25 mouse cellular contexts compared by ENCODE assay signal in the genomic region with DNA sequence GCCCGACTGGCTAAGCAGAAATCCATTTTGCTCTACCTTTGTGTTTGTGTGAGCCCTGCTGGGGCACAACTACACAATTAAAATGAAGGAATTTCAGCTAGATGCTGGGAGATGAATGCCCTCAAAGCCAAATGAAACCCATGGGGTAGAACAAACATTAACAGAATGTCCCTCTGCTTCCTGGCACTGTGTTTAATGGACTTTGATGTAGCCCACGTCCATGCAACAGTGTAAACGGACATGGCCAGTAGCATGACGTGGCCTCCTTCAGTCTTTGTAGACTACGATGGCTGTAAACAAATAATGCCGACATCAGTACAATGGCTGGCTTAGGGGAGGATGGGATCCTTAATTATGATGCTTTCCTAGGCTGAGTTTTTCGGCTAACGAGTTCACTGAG.
A peak's percentile ranks its signal among the peaks of the same experiment; 100 is the strongest.
DNase-seq lines count a peak whose midpoint lies in the region; ATAC-seq and TF ChIP-seq lines count a peak whose summit lies in the region.
"Had no signal": no experiment of that assay in that cellular context is flagged by ENCODE, and none has a peak within 500 bp of the region (broad histone marks: within the 10 kb centered on the region; RNA-seq: fewer than 3 reads in every experiment).

No protein-coding gene starts in this region.

- no peaks in the 10 kb centered on the region for H3K79me2 ChIP-seq in liver, adult 2 months (ENCODE audit: control insufficient read depth, insufficient read depth, low read length)

- no peak for ATAC-seq in forebrain, embryonic 13.5 days
- no peak for ATAC-seq in kidney, embryonic 16.5 days (ENCODE audit: low FRiP score, low TSS enrichment)
- ATAC-seq in liver, embryonic 11.5 days (replicated peaks; ENCODE audit: low FRiP score): no peak
- ATAC-seq: forebrain, embryonic 14.5 days; forebrain, postnatal 0 days had no signal

- no peak overlapping the region for H3K4me2 ChIP-seq in forebrain, embryonic 13.5 days
- no peak overlapping the region for H3K4me2 ChIP-seq in kidney, embryonic 16.5 days (replicated peaks; ENCODE audit: low read depth, low read length)
- no peak overlapping the region for H3K4me2 ChIP-seq in liver, embryonic 11.5 days
- H3K4me2 ChIP-seq: embryonic facial prominence, embryonic 12.5 days; embryonic facial prominence, embryonic 15.5 days; heart, embryonic 11.5 days; hindbrain, embryonic 12.5 days; hindbrain, embryonic 15.5 days had no signal

- peak overlapping the region; percentile 41; the same call in 1 of the 2 replicates for H3K27ac ChIP-seq in forebrain, embryonic 10.5 days
- no peak overlapping the region for H3K27ac ChIP-seq in forebrain, embryonic 13.5 days
- H3K27ac ChIP-seq in kidney, embryonic 16.5 days (ENCODE audit: low read length): no peak overlapping the region
- no peak overlapping the region for H3K27ac ChIP-seq in liver, adult 2 months (replicated peaks; ENCODE audit: insufficient read depth, low read depth, low read length)
- H3K27ac ChIP-seq in liver, embryonic 11.5 days (ENCODE audit: low read depth, low read length): no peak overlapping the region
- H3K27ac ChIP-seq: embryonic facial prominence, embryonic 12.5 days; embryonic facial prominence, embryonic 15.5 days; gastrocnemius, adult 2 months; hindbrain, embryonic 12.5 days; hindbrain, embryonic 15.5 days had no signal

- H3K4me3 ChIP-seq in forebrain, embryonic 10.5 days: no peak overlapping the region
- no peak overlapping the region for H3K4me3 ChIP-seq in forebrain, embryonic 13.5 days
- no peak overlapping the region for H3K4me3 ChIP-seq in kidney, embryonic 16.5 days (ENCODE audit: low read length)
- H3K4me3 ChIP-seq in liver, adult 2 months (ENCODE audit: insufficient read depth, low read depth, low read length): no peak overlapping the region
- no peak overlapping the region for H3K4me3 ChIP-seq in liver, embryonic 11.5 days (ENCODE audit: low read depth, low read length)
- H3K4me3 ChIP-seq: embryonic facial prominence, embryonic 12.5 days; embryonic facial prominence, embryonic 15.5 days; erythroblast, embryonic 14.5 days; gastrocnemius, adult 2 months; hindbrain, embryonic 12.5 days; hindbrain, embryonic 15.5 days had no signal

- H3K27me3 ChIP-seq in forebrain, embryonic 10.5 days (ENCODE audit: poor library complexity, severe bottlenecking): no peaks in the 10 kb centered on the region
- no peaks in the 10 kb centered on the region for H3K27me3 ChIP-seq in forebrain, embryonic 13.5 days
- H3K27me3 ChIP-seq in kidney, embryonic 16.5 days (ENCODE audit: insufficient read depth, low read length): no peaks in the 10 kb centered on the region
- no peaks in the 10 kb centered on the region for H3K27me3 ChIP-seq in liver, adult 2 months (ENCODE audit: control insufficient read depth, insufficient read depth, low read length)
- no peaks in the 10 kb centered on the region for H3K27me3 ChIP-seq in liver, embryonic 11.5 days (replicated peaks; ENCODE audit: control insufficient read depth, insufficient read depth, low read length)
- H3K27me3 ChIP-seq: embryonic facial prominence, embryonic 12.5 days; embryonic facial prominence, embryonic 15.5 days; hindbrain, embryonic 12.5 days; hindbrain, embryonic 15.5 days; Patski had no signal

- H3K9me3 ChIP-seq in forebrain, embryonic 10.5 days: no peaks in the 10 kb centered on the region
- no peaks in the 10 kb centered on the region for H3K9me3 ChIP-seq in forebrain, embryonic 13.5 days (replicated peaks)
- no peaks in the 10 kb centered on the region for H3K9me3 ChIP-seq in kidney, embryonic 16.5 days (ENCODE audit: low read length)
- no peaks in the 10 kb centered on the region for H3K9me3 ChIP-seq in liver, embryonic 11.5 days (ENCODE audit: control insufficient read depth, low read length)
- H3K9me3 ChIP-seq: embryonic facial prominence, embryonic 12.5 days; embryonic facial prominence, embryonic 15.5 days; hindbrain, embryonic 12.5 days; hindbrain, embryonic 15.5 days had no signal

- DNase-seq in forebrain, embryonic 10.5 days (ENCODE audit: extremely low spot score, low spot score): no peak
- DNase-seq in kidney, adult 9 months: peak; percentile 73
- DNase-seq in liver, adult 2 months (ENCODE audit: extremely low read depth, low read depth, low spot score): peak; percentile 76
- DNase-seq in liver, embryonic 11.5 days (ENCODE audit: low spot score): no peak
- peak; percentile 34 for DNase-seq in Muller cell, postnatal 12 days (ENCODE audit: inconsistent ontology term)
- no peak for DNase-seq in thymus, postnatal 14 days
- DNase-seq: adrenal gland, postnatal 10 days; adrenal gland, postnatal 36 days; cerebellum, adult 18-20 months; cerebellum, adult 9-11 months; cerebellum, postnatal 25 days; forebrain, postnatal 0 days; gastrocnemius, adult 2 months; gastrocnemius, postnatal 14 days; heart, adult 11 months had no signal

- 57% methylated on average over 8 of the region's 8 CpGs for WGBS in forebrain, embryonic 10.5 days
- WGBS in forebrain, embryonic 13.5 days: 28% methylated on average over 8 of the region's 8 CpGs
- WGBS in kidney, embryonic 16.5 days: 75% methylated on average over 8 of the region's 8 CpGs
- WGBS in liver, adult 2 months: 49% methylated on average over 8 of the region's 8 CpGs
- WGBS in liver, embryonic 11.5 days: 83% methylated on average over 8 of the region's 8 CpGs

- H3K36me3 ChIP-seq in forebrain, embryonic 10.5 days (replicated peaks): no peaks in the 10 kb centered on the region
- no peaks in the 10 kb centered on the region for H3K36me3 ChIP-seq in forebrain, embryonic 13.5 days (ENCODE audit: poor library complexity, severe bottlenecking)
- H3K36me3 ChIP-seq in kidney, embryonic 16.5 days (ENCODE audit: insufficient read depth, low read length): no peaks in the 10 kb centered on the region
- H3K36me3 ChIP-seq in liver, adult 2 months (ENCODE audit: control insufficient read depth, insufficient read depth, low read length): no peaks in the 10 kb centered on the region
- H3K36me3 ChIP-seq in liver, embryonic 11.5 days (ENCODE audit: control insufficient read depth, insufficient read depth, low read length): no peaks in the 10 kb centered on the region
- H3K36me3 ChIP-seq: embryonic facial prominence, embryonic 12.5 days; embryonic facial prominence, embryonic 15.5 days; hindbrain, embryonic 12.5 days; hindbrain, embryonic 15.5 days had no signal

- H3K9ac ChIP-seq in forebrain, embryonic 13.5 days: no peak overlapping the region
- H3K9ac ChIP-seq in kidney, embryonic 16.5 days (replicated peaks; ENCODE audit: low read length): no peak overlapping the region
- no peak overlapping the region for H3K9ac ChIP-seq in liver, adult 2 months (ENCODE audit: low read depth, low read length)
- H3K9ac ChIP-seq in liver, embryonic 11.5 days (ENCODE audit: low read depth, low read length): no peak overlapping the region
- H3K9ac ChIP-seq: embryonic facial prominence, embryonic 12.5 days; embryonic facial prominence, embryonic 15.5 days; forebrain, postnatal 0 days; hindbrain, embryonic 12.5 days; hindbrain, embryonic 15.5 days had no signal

- no peak for TF ChIP-seq CTCF in liver, adult 2 months (IDR thresholded peaks at IDR 0.05; ENCODE audit: low read depth, low read length)

- H3K4me1 ChIP-seq in forebrain, embryonic 10.5 days: peaks cover 29% of the 10 kb centered on the region
- H3K4me1 ChIP-seq in forebrain, embryonic 13.5 days: peaks cover 23% of the 10 kb centered on the region
- peaks cover 16% of the 10 kb centered on the region for H3K4me1 ChIP-seq in kidney, embryonic 16.5 days (ENCODE audit: insufficient read depth, low read length)
- H3K4me1 ChIP-seq in liver, adult 2 months (ENCODE audit: control insufficient read depth, insufficient read depth, low read length): peaks cover 11% of the 10 kb centered on the region
- peaks cover 3% of the 10 kb centered on the region; the same call in 1 of the 2 replicates for H3K4me1 ChIP-seq in liver, embryonic 11.5 days (replicated peaks; ENCODE audit: control insufficient read depth, insufficient read depth, low read length)
- H3K4me1 ChIP-seq: embryonic facial prominence, embryonic 15.5 days had no signal

- TF ChIP-seq POLR2A in liver, adult 2 months (IDR thresholded peaks at IDR 0.05; ENCODE audit: extremely low read depth, insufficient read depth, low read length): no peak

Comparison
In these comparisons a context has a peak if more than half of its experiments do, and no peak if none do; other contexts are left out.
1. DNase-seq: peak in kidney, adult 9 months (single experiment), liver, adult 2 months (single experiment) and Muller cell, postnatal 12 days (single experiment); none in forebrain, embryonic 10.5 days (single experiment), liver, embryonic 11.5 days (single experiment) and thymus, postnatal 14 days (single experiment).